Mouse (Mus musculus) MEL (cell line): ENCODE measurements around the gene Ppp4r3a. TPM values are rescaled to one million over a fixed set of nuclear protein-coding genes. Genes with fewer than 3 reads are reported as not detected.

Source experiments
- DNase-seq: peaks from one replicate; pipeline ENCODE4 v3.0.0; 2011; ENCODE audit warnings: low read depth, low spot score
- H3K27ac ChIP-seq: 2 replicates; pipeline ENCODE4 v1.5.1; 2012; ENCODE audit warnings: low read depth, mild to moderate bottlenecking, control low read depth, low read length, moderate library complexity; ENCODE audit not compliant: control insufficient read depth
- H3K27me3 ChIP-seq, 2 experiments: fragments of 150-350 bp in 1 of 2; sonication (generic) in 1 of 2; 2 replicates each; pipeline ENCODE4 v1.6.1; 2012; ENCODE audit warnings: low read length in 2 of 2, mild to moderate bottlenecking in 2 of 2, improper control_type of control experiment in 1 of 2, moderate library complexity in 1 of 2; ENCODE audit not compliant: insufficient read depth in 2 of 2, control insufficient read depth in 1 of 2
- H3K36me3 ChIP-seq, 2 experiments: 2 replicates each; pipeline ENCODE4 v1.6.1; 2012 to 2014; ENCODE audit warnings: low read length in 2 of 2, improper control_type of control experiment in 1 of 2, inconsistent platforms in 1 of 2, mild to moderate bottlenecking in 1 of 2; ENCODE audit not compliant: insufficient read depth in 2 of 2, control insufficient read depth in 1 of 2
- H3K4me1 ChIP-seq, 2 experiments: fragments of 150-350 bp in 1 of 2; sonication (generic) in 1 of 2; 2 replicates each; pipeline ENCODE4 v1.6.1; 2012; ENCODE audit warnings: low read length in 2 of 2, improper control_type of control experiment in 1 of 2, mild to moderate bottlenecking in 1 of 2; ENCODE audit not compliant: insufficient read depth in 2 of 2, control insufficient read depth in 1 of 2
- H3K4me3 ChIP-seq, 2 experiments: fragments of 150-350 bp in 1 of 2; sonication (generic) in 1 of 2; 2 replicates each; pipeline ENCODE4 v1.5.1; 2012; ENCODE audit warnings: low read depth in 2 of 2, low read length in 2 of 2, mild to moderate bottlenecking in 2 of 2, moderate library complexity in 2 of 2, control low read depth in 1 of 2, improper control_type of control experiment in 1 of 2; ENCODE audit not compliant: control insufficient read depth in 1 of 2, insufficient read depth in 1 of 2
- H3K79me2 ChIP-seq: 2 replicates; pipeline ENCODE4 v1.6.1; 2012; ENCODE audit warnings: mild to moderate bottlenecking, low read length, moderate library complexity; ENCODE audit not compliant: control insufficient read depth, poor library complexity, insufficient read depth
- H3K9ac ChIP-seq: 2 replicates; pipeline ENCODE4 v1.6.1; 2012; ENCODE audit warnings: low read depth, mild to moderate bottlenecking, control low read depth, low read length, moderate library complexity; ENCODE audit not compliant: control insufficient read depth, poor library complexity, severe bottlenecking
- H3K9me3 ChIP-seq: fragments of 150-350 bp; sonication (generic); replicated peaks from 2 replicates; pipeline ENCODE4 v1.6.1; 2012; ENCODE audit warnings: mild to moderate bottlenecking, low read length, improper control_type of control experiment, moderate library complexity; ENCODE audit not compliant: insufficient read depth
- BHLHE40 ChIP-seq: IDR thresholded peaks from 2 replicates; pipeline ENCODE4 v1.6.1; 2012; ENCODE audit warnings: low read depth, mild to moderate bottlenecking, inconsistent platforms, low read length, improper control_type of control experiment, borderline replicate concordance
- CHD1 ChIP-seq: IDR thresholded peaks from 2 replicates; pipeline ENCODE4 v1.6.1; 2012; ENCODE audit warnings: low read depth, mild to moderate bottlenecking, inconsistent platforms, low read length, improper control_type of control experiment
- CHD2 ChIP-seq: IDR thresholded peaks from 2 replicates; pipeline ENCODE4 v1.6.1; 2011; ENCODE audit warnings: low read length, improper control_type of control experiment
- CTCF ChIP-seq, 3 experiments: IDR thresholded peaks in 2 of 3; conservative IDR thresholded peaks in 1 of 3; 2 replicates each; pipeline ENCODE4 v1.5.1; 2011 to 2012; ENCODE audit warnings: low read length in 3 of 3, low read depth in 2 of 3, mild to moderate bottlenecking in 2 of 3, improper control_type of control experiment in 1 of 3, inconsistent platforms in 1 of 3, mixed read lengths in 1 of 3, moderate library complexity in 1 of 3; ENCODE audit not compliant: control insufficient read depth in 1 of 3, insufficient read depth in 1 of 3, poor library complexity in 1 of 3, severe bottlenecking in 1 of 3
- E2F4 ChIP-seq: IDR thresholded peaks from 2 replicates; pipeline ENCODE4 v1.6.1; 2011; ENCODE audit warnings: low read depth, low read length, improper control_type of control experiment, borderline replicate concordance
- GABPA ChIP-seq: IDR thresholded peaks from 2 replicates; pipeline ENCODE4 v1.6.1; 2012; ENCODE audit warnings: low read depth, mild to moderate bottlenecking, inconsistent platforms, low read length, improper control_type of control experiment, moderate library complexity
- MEF2A ChIP-seq: IDR thresholded peaks from 2 replicates; pipeline ENCODE4 v1.6.1; 2014; ENCODE audit warnings: low read depth, mild to moderate bottlenecking, inconsistent platforms, low read length, improper control_type of control experiment; ENCODE audit not compliant: poor library complexity, insufficient replicate concordance, severe bottlenecking; ENCODE audit errors: extremely low read depth
- MXI1 ChIP-seq: IDR thresholded peaks from 2 replicates; pipeline ENCODE4 v1.6.1; 2011; ENCODE audit warnings: mild to moderate bottlenecking, low read depth, low read length, improper control_type of control experiment
- NELFE ChIP-seq: IDR thresholded peaks from 2 replicates; pipeline ENCODE4 v1.6.1; 2011; ENCODE audit warnings: low read depth, low read length, improper control_type of control experiment
- POLR2AphosphoS5 ChIP-seq: IDR thresholded peaks from 2 replicates; pipeline ENCODE4 v1.6.1; 2012; ENCODE audit warnings: low read depth, borderline replicate concordance, mild to moderate bottlenecking, inconsistent platforms, low read length, moderate library complexity, mixed read lengths
- SMC3 ChIP-seq: IDR thresholded peaks from 2 replicates; pipeline ENCODE4 v1.6.1; 2011; ENCODE audit warnings: low read depth, low read length, improper control_type of control experiment
- TAL1 ChIP-seq: IDR thresholded peaks from 2 replicates; pipeline ENCODE4 v1.6.1; 2012; ENCODE audit warnings: mild to moderate bottlenecking, inconsistent platforms, low read length, moderate library complexity, mixed read lengths
- UBTF ChIP-seq: IDR thresholded peaks from 2 replicates; pipeline ENCODE4 v1.6.1; 2012; ENCODE audit warnings: low read depth, mild to moderate bottlenecking, inconsistent platforms, low read length, improper control_type of control experiment, moderate library complexity, borderline replicate concordance; ENCODE audit not compliant: insufficient read depth
- USF1 ChIP-seq: IDR thresholded peaks from 2 replicates; pipeline ENCODE4 v1.6.1; 2014; ENCODE audit warnings: low read depth, mild to moderate bottlenecking, inconsistent platforms, low read length, improper control_type of control experiment, moderate library complexity
- ZC3H11A ChIP-seq: IDR thresholded peaks from 2 replicates; pipeline ENCODE4 v1.6.1; 2012; ENCODE audit warnings: low read depth, mild to moderate bottlenecking, inconsistent platforms, low read length, improper control_type of control experiment
- ZKSCAN1 ChIP-seq: IDR thresholded peaks from 2 replicates; pipeline ENCODE4 v1.6.1; 2012; ENCODE audit warnings: low read depth, mild to moderate bottlenecking, inconsistent platforms, low read length, improper control_type of control experiment, moderate library complexity
- ZNF384 ChIP-seq: IDR thresholded peaks from 2 replicates; pipeline ENCODE4 v1.6.1; 2012; ENCODE audit warnings: low read depth, mild to moderate bottlenecking, inconsistent platforms, low read length, improper control_type of control experiment
- polyA plus RNA-seq, 2 experiments: library from polyadenylated mRNA; stranded (reverse) in 1 of 2; unstranded in 1 of 2; fragments of >175 nt in 1 of 2; fragments of >200 nt in 1 of 2; gene quantifications; 2 replicates each; pipeline versions ENCODE4 v1.2.1 to v1.2.4; 2012; ENCODE audit warnings: low replicate concordance in 2 of 2, low read depth in 1 of 2; ENCODE audit not compliant: insufficient read length in 2 of 2, insufficient read depth in 1 of 2, missing spikeins in 1 of 2
- total RNA-seq: library from RNA; depleted of rRNA; stranded (reverse); fragments of 300-350 nt; gene quantifications from 2 replicates; pipeline ENCODE4 v1.2.3, GENCODE M21; 2012

The Ppp4r3a gene
- total and polyA plus RNA-seq, 3 experiments: 48.5 to 701 (median 61.2) TPM

DNA sequence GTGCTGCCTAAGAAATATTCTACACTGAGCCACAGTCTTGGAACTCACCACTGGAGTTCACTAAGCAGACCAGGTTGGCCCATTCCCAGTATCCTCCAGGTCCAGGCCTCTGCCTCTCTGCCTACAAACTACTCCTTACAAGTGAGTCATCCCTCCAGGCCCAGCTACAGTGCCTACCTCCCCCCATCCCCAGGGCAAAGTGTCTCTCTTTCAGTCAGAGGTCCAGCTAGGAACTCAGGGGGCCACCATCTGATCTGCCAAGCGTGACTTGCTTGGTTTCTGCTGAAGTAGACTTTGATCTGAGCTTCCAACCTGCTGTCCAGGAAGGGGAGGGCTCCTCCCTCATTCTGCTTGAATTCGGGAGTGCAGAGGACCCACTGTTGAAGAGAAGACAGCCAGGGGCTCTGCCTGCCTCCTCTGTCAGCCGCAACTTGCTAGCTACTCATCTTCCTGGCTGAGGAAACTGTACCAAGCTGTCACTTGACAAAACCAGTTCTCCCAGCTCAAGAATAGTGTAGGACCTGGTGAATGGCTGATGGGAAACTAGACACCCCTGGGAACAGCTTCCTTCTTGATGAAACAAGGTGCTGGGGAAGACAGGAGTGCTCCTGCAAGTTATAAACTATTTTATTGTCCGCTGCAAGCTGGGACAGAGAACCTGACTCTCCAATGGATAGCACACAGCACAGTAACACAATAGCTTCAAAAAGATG, 80.5 kb downstream of the Ppp4r3a start:
- Histone ChIP-seq H3K4me3 (no peak overlapping the region), H3K36me3 (0 out of 4 replicates have a peak, but pooled peaks cover 0 to 2% of the 10 kb centered on the region in 2 experiments), H3K4me1 (peaks cover 8 to 16% of the 10 kb centered on the region in 2 experiments), H3K9me3 (no peaks in the 10 kb centered on the region), H3K9ac (no peak overlapping the region), H3K27me3 (no peaks in the 10 kb centered on the region), H3K79me2 (peaks cover 12% of the 10 kb centered on the region; the same call in 1 of the 2 replicates), H3K27ac (no peak overlapping the region)
- TF ChIP-seq SMC3 (no peak), MXI1 (no peak), CHD2 (no peak), USF1 (no peak), MEF2A (no peak), ZKSCAN1 (no peak), ZNF384 (no peak), CTCF (IDR thresholded peaks at IDR 0.05 in 2 of 3, conservative IDR thresholded peaks at IDR 0.05 in 1 of 3; ENCODE audit: control insufficient read depth in 1 of 3, insufficient read depth in 1 of 3, low read depth in 2 of 3, low read length in 3 of 3, poor library complexity in 1 of 3, severe bottlenecking in 1 of 3) (no peak), NELFE (no peak), BHLHE40 (no peak), ZC3H11A (no peak)
- DNase-seq: no peak

DNA sequence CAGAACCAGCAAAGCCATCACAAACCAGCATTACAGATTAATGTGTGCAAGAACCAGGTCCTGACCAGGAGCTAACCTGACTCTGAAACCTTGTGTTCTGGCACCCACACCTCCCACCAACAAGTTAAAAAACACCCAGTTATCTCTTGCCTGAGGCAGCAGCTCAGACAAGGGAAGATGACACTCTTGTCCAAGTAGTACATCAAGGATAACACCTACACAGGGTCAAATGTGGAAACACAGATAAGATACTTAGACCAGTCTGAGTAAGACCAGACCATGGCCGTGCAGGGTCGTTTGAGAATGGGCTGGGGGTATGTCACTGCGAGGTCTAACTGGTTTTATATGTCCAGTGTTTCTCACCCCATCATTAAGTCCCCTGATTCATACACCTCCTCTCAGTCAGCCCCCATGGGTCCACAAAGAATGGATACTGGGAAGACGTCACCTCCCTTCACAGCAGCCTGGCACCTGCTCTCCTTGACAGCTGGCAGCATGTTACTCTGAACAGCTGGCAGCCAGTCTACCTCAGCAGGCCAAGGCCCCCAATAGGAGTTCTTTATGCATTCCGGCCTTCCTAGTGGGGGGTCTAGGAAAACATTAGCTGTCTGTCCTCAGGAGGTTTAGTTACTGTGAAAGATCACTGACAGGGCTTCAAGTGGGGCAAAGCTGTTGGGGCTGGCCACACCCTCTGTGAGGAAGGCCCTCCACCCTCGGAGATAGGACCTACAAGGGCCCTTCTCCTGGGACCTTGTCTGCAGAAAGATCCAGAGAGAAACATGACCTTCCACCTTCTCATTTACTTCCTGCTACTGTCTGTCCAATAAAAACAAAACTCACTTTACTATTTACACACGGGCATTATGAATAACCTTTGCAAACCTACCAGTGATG, 84.2 kb downstream of the Ppp4r3a start:
- Histone ChIP-seq H3K27me3 (no peaks in the 10 kb centered on the region), H3K27ac (no peak overlapping the region), H3K79me2 (peaks cover 9% of the 10 kb centered on the region; the same call in 1 of the 2 replicates), H3K9me3 (no peaks in the 10 kb centered on the region), H3K9ac (no peak overlapping the region), H3K4me1 (peaks cover 4 to 10% of the 10 kb centered on the region in 2 experiments; a peak in 2 of 4 replicates), H3K36me3 (peaks cover 0 to 2% of the 10 kb centered on the region in 2 experiments; a peak in 1 of 4 replicates), H3K4me3 (no peak overlapping the region)
- no peak for DNase-seq
- TF ChIP-seq CHD2 (no peak), CHD1 (no peak), POLR2AphosphoS5 (no peak), E2F4 (no peak), BHLHE40 (no peak), NELFE (no peak), UBTF (no peak), TAL1 (no peak), GABPA (no peak)
